In genomic region chr3:151437693-151438092, GRCm38 (mm10) we compare ENCODE assay signal across 8 mouse cellular contexts. TPM values are rescaled to one million over a fixed set of nuclear protein-coding genes. Genes with fewer than 3 reads are reported as not detected.
DNase-seq lines count a peak whose midpoint lies in the region; ATAC-seq and TF ChIP-seq lines count a peak whose summit lies in the region.

Adgrl4 (plus strand) TSS chr3:151437887.

- H3K4me3 ChIP-seq in intestine, embryonic 15.5 days (replicated peaks): peak within 1 kb of the TSS; percentile 22
- H3K4me3 ChIP-seq in limb, embryonic 12.5 days (replicated peaks): peak within 1 kb of the TSS; percentile 33
- peak within 1 kb of the TSS; percentile 50 for H3K4me3 ChIP-seq in midbrain, embryonic 10.5 days
- no peak within 1 kb of the TSS for H3K4me3 ChIP-seq in thymus, adult 2 months (ENCODE audit: control insufficient read depth, insufficient read depth, low read length)

- WGBS in intestine, embryonic 15.5 days: 4% methylated on average over 17 of the region's 17 CpGs
- 2% methylated on average over 17 of the region's 17 CpGs for WGBS in limb, embryonic 12.5 days
- 6% methylated on average over 17 of the region's 17 CpGs for WGBS in midbrain, embryonic 10.5 days
- 5% methylated on average over 17 of the region's 17 CpGs for WGBS in thymus, adult 2 months

- H3K27me3 ChIP-seq in intestine, embryonic 15.5 days (replicated peaks): no peaks in the 10 kb centered on the region
- peaks cover 12% of the 10 kb centered on the region for H3K27me3 ChIP-seq in limb, embryonic 12.5 days
- no peaks in the 10 kb centered on the region; the same call in 1 of the 2 replicates for H3K27me3 ChIP-seq in midbrain, embryonic 10.5 days (ENCODE audit: low read depth, poor library complexity, severe bottlenecking)
- no peaks in the 10 kb centered on the region for H3K27me3 ChIP-seq in thymus, adult 2 months (ENCODE audit: control insufficient read depth, insufficient read depth, low read length)

- peak; percentile 44 for DNase-seq in ZHBTc4 (ENCODE audit: low read depth, low spot score)
- DNase-seq in embryo, embryonic 10 days (ENCODE audit: low spot score): peak; percentile 55
- DNase-seq in midbrain, embryonic 10.5 days (ENCODE audit: low spot score): peak; percentile 38
- DNase-seq in thymus, adult 2 months: no peak
- no peak for DNase-seq in urinary bladder, postnatal 25 days (ENCODE audit: low spot score)

- TF ChIP-seq CTCF in thymus, adult 2 months (IDR thresholded peaks at IDR 0.05; ENCODE audit: borderline replicate concordance, control insufficient read depth, extremely low read depth, insufficient read depth, low read length, poor library complexity): no peak

- no peak within 1 kb of the TSS for H3K9ac ChIP-seq in intestine, embryonic 15.5 days
- H3K9ac ChIP-seq in limb, embryonic 12.5 days (replicated peaks): peak within 1 kb of the TSS; percentile 50

- H3K27ac ChIP-seq in intestine, embryonic 15.5 days: no peak within 1 kb of the TSS
- H3K27ac ChIP-seq in limb, embryonic 12.5 days: no peak within 1 kb of the TSS
- H3K27ac ChIP-seq in midbrain, embryonic 10.5 days (replicated peaks): peak within 1 kb of the TSS; percentile 68
- H3K27ac ChIP-seq in thymus, adult 2 months (ENCODE audit: control insufficient read depth, insufficient read depth, low read length): no peak within 1 kb of the TSS

- H3K36me3 ChIP-seq in intestine, embryonic 15.5 days: no peaks in the 10 kb centered on the region
- H3K36me3 ChIP-seq in limb, embryonic 12.5 days: no peaks in the 10 kb centered on the region
- H3K36me3 ChIP-seq in midbrain, embryonic 10.5 days: no peaks in the 10 kb centered on the region
- H3K36me3 ChIP-seq in thymus, adult 2 months (ENCODE audit: control insufficient read depth, insufficient read depth, low read length): no peaks in the 10 kb centered on the region

- peak within 1 kb of the TSS; percentile 61 for H3K4me2 ChIP-seq in intestine, embryonic 15.5 days (replicated peaks)
- peak within 1 kb of the TSS; percentile 65 for H3K4me2 ChIP-seq in limb, embryonic 12.5 days

- H3K9me3 ChIP-seq in intestine, embryonic 15.5 days: no peaks in the 10 kb centered on the region
- H3K9me3 ChIP-seq in limb, embryonic 12.5 days: no peaks in the 10 kb centered on the region
- no peaks in the 10 kb centered on the region for H3K9me3 ChIP-seq in midbrain, embryonic 10.5 days (replicated peaks)

- ATAC-seq in granulocyte monocyte progenitor cell, adult 5-6 weeks (replicated peaks; ENCODE audit: poor library complexity, severe bottlenecking): peak; percentile 82
- ATAC-seq in intestine, embryonic 15.5 days: peak; percentile 55
- peak; percentile 70; the same call in 1 of the 2 replicates for ATAC-seq in limb, embryonic 12.5 days (ENCODE audit: insufficient number of reproducible peaks, insufficient read depth, low FRiP score, low TSS enrichment, low read depth)

- no peak for TF ChIP-seq POLR2A in thymus, adult 2 months (IDR thresholded peaks at IDR 0.05; ENCODE audit: control insufficient read depth, extremely low read depth, insufficient read depth, low read length, poor library complexity)

- 0 out of 2 replicates have a peak, but pooled peaks cover 4% of the 10 kb centered on the region for H3K4me1 ChIP-seq in intestine, embryonic 15.5 days (replicated peaks)
- peaks cover 8% of the 10 kb centered on the region for H3K4me1 ChIP-seq in limb, embryonic 12.5 days (replicated peaks)
- H3K4me1 ChIP-seq in midbrain, embryonic 10.5 days: peaks cover 8% of the 10 kb centered on the region
- H3K4me1 ChIP-seq in thymus, adult 2 months (replicated peaks; ENCODE audit: control insufficient read depth, insufficient read depth, low read length): no peaks in the 10 kb centered on the region

RNA-seq across cellular contexts. Expression of gene Adgrl4, which starts in this region (rescaled TPM):
- 95.8 and 112 TPM in 2 replicates for total RNA-seq in granulocyte monocyte progenitor cell, adult 5-6 weeks (2014; fragmentation: Nextera tagmentation)
- 132 and 143 TPM in 2 replicates for total RNA-seq in granulocyte monocyte progenitor cell, adult 5-6 weeks (2017)
- 6.9 and 8.4 TPM in 2 replicates for polyA plus RNA-seq in intestine, embryonic 15.5 days (2015; fragmentation: Nextera tagmentation; extraction: Ambion mirVana)
- polyA plus RNA-seq in limb, embryonic 12.5 days (2016; fragmentation: Nextera tagmentation; extraction: Ambion mirVana): 3.3 and 4.3 TPM in 2 replicates
- 6.8 and 8.6 TPM in 2 replicates for polyA plus RNA-seq in midbrain, embryonic 10.5 days (2016; fragmentation: Nextera tagmentation; extraction: Ambion mirVana)
- polyA plus RNA-seq in thymus, adult 2 months (2012; rRNA removed): 1.6 and 2.5 TPM in 2 replicates

Comparison
In these comparisons a context has a peak if more than half of its experiments do, and no peak if none do; other contexts are left out.
1. DNase-seq: peak in ZHBTc4 (single experiment), embryo, embryonic 10 days (single experiment) and midbrain, embryonic 10.5 days (single experiment); none in thymus, adult 2 months (single experiment) and urinary bladder, postnatal 25 days (single experiment).
2. Peak in every context shown above with its lines, with median percentiles within 50 percentile points of each other: ATAC-seq.